Mouse (Mus musculus): Measurements from ENCODE around the gene Ablim2. TPM values are rescaled to one million over a fixed set of nuclear protein-coding genes. Genes with fewer than 3 reads are reported as not detected.
A peak's percentile ranks its signal among the peaks of the same experiment; 100 is the strongest.

The Ablim2 gene
- total RNA-seq, 4 experiments from 2014 or later: 4.4 to 21.5 (median 11.4) TPM

- DNase-seq: peak; percentile 81
Observed at GRCm38 (mm10) chr5:35739536-35740278, 18.0 kb upstream of the Ablim2 start, which contains the start of gene Sh3tc1. Sh3tc1 (minus strand) TSS chr5:35739987.

GRCm38 (mm10) chr5:35740716-35741115 lies 17.0 kb upstream of the Ablim2 start:
- no peak for DNase-seq

- no peak for DNase-seq
Observed at GRCm38 (mm10) chr5:35741225-35741820, 16.4 kb upstream of the Ablim2 start.

GRCm38 (mm10) chr5:35743238-35743951 lies 14.3 kb upstream of the Ablim2 start:
- DNase-seq: peak; percentile 90

- DNase-seq: no peak
Observed at GRCm38 (mm10) chr5:35743990-35744722, 13.5 kb upstream of the Ablim2 start.

GRCm38 (mm10) chr5:35745406-35745805 lies 12.3 kb upstream of the Ablim2 start:
- no peak for DNase-seq

- peak; percentile 50 for DNase-seq
Observed at GRCm38 (mm10) chr5:35746910-35747309, 10.8 kb upstream of the Ablim2 start.

- no peak for DNase-seq
Observed at GRCm38 (mm10) chr5:35749416-35749815, 8.3 kb upstream of the Ablim2 start.

GRCm38 (mm10) chr5:35750026-35750425 lies 7.7 kb upstream of the Ablim2 start:
- DNase-seq: peak; percentile 67

GRCm38 (mm10) chr5:35751016-35751415 lies 6.7 kb upstream of the Ablim2 start:
- DNase-seq: no peak

GRCm38 (mm10) chr5:35755131-35755733 lies 2.4 kb upstream of the Ablim2 start:
- peak; percentile 54 for DNase-seq

GRCm38 (mm10) chr5:35756020-35756419 lies 1.7 kb upstream of the Ablim2 start:
- no peak for DNase-seq

- peak; percentile 55 for DNase-seq
Observed at GRCm38 (mm10) chr5:35756997-35757638, 562 bp upstream of the Ablim2 start.

- no peak for DNase-seq
Observed at GRCm38 (mm10) chr5:35758081-35759053, 687 bp downstream of the Ablim2 start.

- DNase-seq: no peak
Observed at GRCm38 (mm10) chr5:35761323-35761722, 3.6 kb downstream of the Ablim2 start.

- DNase-seq: peak; percentile 55
Observed at GRCm38 (mm10) chr5:35762388-35762787, 4.7 kb downstream of the Ablim2 start.

- DNase-seq: no peak
Observed at GRCm38 (mm10) chr5:35762850-35763249, 5.2 kb downstream of the Ablim2 start.

- DNase-seq: no peak
Observed at GRCm38 (mm10) chr5:35765909-35766308, 8.2 kb downstream of the Ablim2 start.

GRCm38 (mm10) chr5:35768525-35768924 lies 10.8 kb downstream of the Ablim2 start:
- no peak for DNase-seq

- no peak for DNase-seq
Observed at GRCm38 (mm10) chr5:35768997-35769396, 11.3 kb downstream of the Ablim2 start.
